In the genomic region with DNA sequence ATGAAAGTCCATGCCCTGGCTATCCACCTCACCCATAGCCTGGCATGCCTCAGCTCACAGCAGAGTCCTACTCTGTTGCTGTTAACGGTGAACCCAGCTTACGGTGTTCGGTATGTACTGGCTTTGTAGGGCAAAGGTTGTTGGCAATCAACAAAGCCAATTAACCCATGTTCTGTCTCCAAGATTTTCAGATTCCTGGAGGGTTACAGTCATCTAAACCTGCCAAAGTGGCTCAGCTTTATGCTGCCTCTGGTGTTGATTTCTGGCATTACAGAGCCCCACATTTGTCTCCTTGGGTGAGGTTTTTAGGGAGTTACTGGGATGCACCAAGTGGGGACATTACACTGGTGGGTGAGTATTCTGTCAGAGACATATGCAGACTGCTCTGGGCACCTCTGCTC, we compare ENCODE assay signal across 8 mouse cellular contexts. TPM values are rescaled to one million over a fixed set of nuclear protein-coding genes. Genes with fewer than 3 reads are reported as not detected.
DNase-seq lines count a peak whose midpoint lies in the region; TF ChIP-seq lines count a peak whose summit lies in the region.

No protein-coding gene starts in this region.

- no peak for TF ChIP-seq POLR2A in lung, adult 2 months (IDR thresholded peaks at IDR 0.05; ENCODE audit: borderline replicate concordance, extremely low read depth, low read depth, low read length)

- WGBS in lung, adult 2 months = 49% methylated on average over 3 of the region's 3 CpGs

- TF ChIP-seq CTCF in lung, adult 2 months (IDR thresholded peaks at IDR 0.05; ENCODE audit: insufficient read depth, low read length) = no peak

- peaks cover 6% of the 10 kb centered on the region; the same call in 1 of the 2 replicates for H3K4me1 ChIP-seq in lung, adult 2 months (ENCODE audit: control insufficient read depth, insufficient read depth, low read length)

- DNase-seq in adrenal gland, postnatal 10 days = peak; percentile 66
- no peak for DNase-seq in adrenal gland, adult 8-10 months
- DNase-seq in lung, adult 2 months = no peak
- DNase-seq in lung, adult 18-20 months = no peak
- DNase-seq in c-Kit-positive CD71-positive TER-119-negative erythroid progenitor cells, embryonic 14.5 days (ENCODE audit: low read depth) = peak; percentile 72
- DNase-seq in kidney, adult 8-10 months = peak; percentile 75 to 81
- peak; percentile 52 for DNase-seq in right cerebral cortex, postnatal 4 days
- DNase-seq in urinary bladder, adult 18-20 months (ENCODE audit: low spot score in 2 of 2) = no peak

- H3K4me3 ChIP-seq in lung, adult 2 months (replicated peaks; ENCODE audit: extremely low read depth, low read depth, low read length) = peak overlapping the region; percentile 15

RNA-seq across cellular contexts. Expression of gene Cbfa2t3, which starts 1.7 kb away (rescaled TPM):
- 10 to 100 TPM; 12.0 to 14.3 TPM for total RNA-seq in adrenal gland, postnatal 10 days (2021)
- total RNA-seq in adrenal gland, adult 8-10 months (2022) = 10 to 100 TPM; 10.9 to 21.7 (median 15.3) TPM
- polyA plus RNA-seq in lung, adult 2 months (2012; rRNA removed) = 40.0 and 45.7 TPM in 2 replicates

Comparison
In these comparisons a context has a peak if more than half of its experiments do, and no peak if none do; other contexts are left out.
1. DNase-seq: peak in adrenal gland, postnatal 10 days (single experiment), c-Kit-positive CD71-positive TER-119-negative erythroid progenitor cells, embryonic 14.5 days (single experiment), kidney, adult 8-10 months (2 of 2) and right cerebral cortex, postnatal 4 days (single experiment); none in adrenal gland, adult 8-10 months (single experiment), lung, adult 2 months (single experiment), lung, adult 18-20 months (0 of 2) and urinary bladder, adult 18-20 months (0 of 2).